Mouse (Mus musculus) left cerebral cortex, postnatal 36 days (tissue): ENCODE measurements around the gene Nphs2. TPM values are rescaled to one million over a fixed set of nuclear protein-coding genes. Genes with fewer than 3 reads are reported as not detected.

ENCODE experiments used
- DNase-seq, 2 experiments: peaks; one replicate each; pipeline ENCODE4 v3.0.0; 2021 to 2022; ENCODE audit warnings: low spot score in 2 of 2, mixed read lengths in 1 of 2
- intact Hi-C: fragments of 180-260 bp; cut with DNase I; formaldehyde crosslinking; loops from one replicate; pipeline ENCODE4 v1.15.1; 2025
- total RNA-seq, 2 experiments: library from RNA; stranded (reverse); gene quantifications; 2 replicates each; pipeline ENCODE4 v1.2.3; 2021

Nphs2 gene
- total RNA-seq, 2 experiments from 2014 or later: 0.12 to 0.59 TPM

DNA sequence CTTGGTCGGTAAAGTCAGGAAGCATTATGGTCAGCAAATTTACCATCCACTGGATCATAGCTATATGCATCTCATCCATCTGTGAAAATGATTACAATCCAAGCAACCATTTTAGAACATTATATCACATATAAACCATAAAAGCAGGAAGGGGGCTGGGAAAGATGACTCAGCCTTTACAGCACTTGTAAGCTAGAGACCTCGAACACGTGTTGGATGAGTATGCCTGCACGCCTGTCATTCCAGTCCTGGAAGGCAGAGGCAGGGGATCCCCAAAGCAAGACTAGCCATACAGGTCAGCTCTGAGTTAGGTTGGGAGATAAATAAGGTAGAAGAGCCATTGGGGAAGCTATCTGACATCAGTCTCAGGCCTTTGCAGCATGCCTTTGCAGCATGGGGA, 38.5 kb downstream of the Nphs2 start:
- DNase-seq: no peak
- intact Hi-C loops: no loop called here

- intact Hi-C loops: loop anchor here (5.0 kb wide), 1 partner anchor 47 kb away; no protein-coding TSS in a partner anchor
- DNase-seq: no peak
Observed at GRCm38 (mm10) chr1:156350441-156350840, 39.9 kb downstream of the Nphs2 start.

DNA sequence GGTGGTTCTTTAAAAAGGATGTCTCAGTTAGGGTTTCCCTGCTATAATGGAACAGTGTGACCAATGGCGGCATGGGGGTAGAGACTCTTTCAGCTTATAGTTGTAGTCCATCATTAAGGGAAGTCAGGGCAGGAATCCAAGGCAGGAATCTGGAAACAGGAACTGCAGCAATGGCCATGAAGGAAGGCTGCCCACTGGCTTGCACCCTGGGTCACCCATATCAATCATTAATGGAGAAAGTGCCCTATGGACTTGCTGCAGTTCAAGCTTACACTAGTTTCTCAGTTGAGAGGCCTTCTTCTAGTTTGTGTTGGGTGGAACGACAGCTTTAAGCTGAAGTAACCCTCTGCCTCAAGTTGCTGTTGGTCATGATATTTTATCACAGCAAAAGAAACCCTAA, 41.9 kb downstream of the Nphs2 start:
- no peak for DNase-seq
- intact Hi-C loops: loop anchor here (5.0 kb wide), 1 partner anchor 45 kb away; no protein-coding TSS in a partner anchor

GRCm38 (mm10) chr1:156365740-156366139, 55.2 kb downstream of the Nphs2 start, which contains the start of gene Gm2000:
Gm2000 (plus strand) TSS chr1:156366040.
- intact Hi-C loops: no loop called here
- no peak for DNase-seq

Other genes with a start within 250 kb of the Nphs2 start
- gene Fam163a, start 105.7 kb upstream of the Nphs2 start, total RNA-seq: 1 to 10 TPM; 8.1 to 8.9 TPM
- gene Tdrd5, start 7.1 kb upstream of the Nphs2 start, total RNA-seq: 1 to 10 TPM; 3.0 to 3.4 TPM
- gene Gm2000, start 55.3 kb downstream of the Nphs2 start, total RNA-seq: 100 to 1,000 TPM; 292 to 321 TPM
- gene Axdnd1, start 110.4 kb downstream of the Nphs2 start, total RNA-seq: under 1 TPM; 0.41 to 0.86 TPM
- 10 to 100 TPM; 32.3 to 47.6 TPM for gene Soat1, start 163.6 kb downstream of the Nphs2 start, total RNA-seq
- gene Gm10031, start 213.3 kb downstream of the Nphs2 start, total RNA-seq: 10 to 100 TPM; 42.9 to 43.3 TPM
- 10 to 100 TPM; 53.8 to 69.7 TPM for gene Abl2, start 248.1 kb downstream of the Nphs2 start, total RNA-seq